Mouse (Mus musculus) hindbrain, embryonic 11.5 days (tissue): ENCODE results near the gene Dnajc16. TPM values are rescaled to one million over a fixed set of nuclear protein-coding genes. Genes with fewer than 3 reads are reported as not detected.

Source experiments
- ATAC-seq: fragments of 200-750 bp; cut with Nextera tagmentation; 2 replicates; pipeline ENCODE4 v1.8.0; 2017; ENCODE audit warnings: mild to moderate bottlenecking, moderate TSS enrichment, moderate library complexity; ENCODE audit not compliant: low FRiP score
- DNase-seq: peaks from one replicate; pipeline ENCODE4 v3.0.0-alpha.2; 2015; ENCODE audit warnings: low spot score
- H3K27ac ChIP-seq: fragments of 300-500 bp; sonication (generic); 2 replicates; pipeline ENCODE4 v1.5.1; 2014; ENCODE audit warnings: mild to moderate bottlenecking, low read depth, low read length
- H3K27me3 ChIP-seq: fragments of 300-500 bp; sonication (generic); 2 replicates; pipeline ENCODE4 v1.6.1; 2014; ENCODE audit warnings: mild to moderate bottlenecking, low read length, moderate library complexity, mixed read lengths; ENCODE audit not compliant: control insufficient read depth, insufficient read depth
- H3K36me3 ChIP-seq: fragments of 300-500 bp; sonication (generic); 2 replicates; pipeline ENCODE4 v1.6.1; 2014; ENCODE audit warnings: mild to moderate bottlenecking, low read length, moderate library complexity, mixed read lengths; ENCODE audit not compliant: control insufficient read depth, insufficient read depth
- H3K4me1 ChIP-seq: fragments of 300-500 bp; sonication (generic); replicated peaks from 2 replicates; pipeline ENCODE4 v1.6.1; 2014; ENCODE audit warnings: low read length, mixed read lengths; ENCODE audit not compliant: control insufficient read depth, insufficient read depth
- H3K4me2 ChIP-seq: fragments of 300-500 bp; sonication (generic); replicated peaks from 2 replicates; pipeline ENCODE4 v1.6.1; 2014; ENCODE audit warnings: mild to moderate bottlenecking, low read depth, low read length
- H3K4me3 ChIP-seq: fragments of 300-500 bp; sonication (generic); 2 replicates; pipeline ENCODE4 v1.5.1; 2014; ENCODE audit warnings: low read depth, low read length
- H3K9ac ChIP-seq: fragments of 300-500 bp; sonication (generic); 2 replicates; pipeline ENCODE4 v1.6.1; 2014; ENCODE audit warnings: low read depth, low read length
- H3K9me3 ChIP-seq: fragments of 300-500 bp; sonication (generic); 2 replicates; pipeline ENCODE4 v1.6.1; 2016; ENCODE audit warnings: low read length; ENCODE audit not compliant: control insufficient read depth
- WGBS: fragments of 180-500 bp; shearing (Covaris S2); extraction: QIAGEN DNeasy Blood & Tissue Kit; methylation state at CpG from one replicate; pipeline ENCODE4 v1.1.7; 2014; 5-methylcytosine and 5-hydroxymethylcytosine counted together
- polyA plus RNA-seq: library from polyadenylated mRNA; unstranded; fragments of >200 nt; fragmentation: Nextera tagmentation; extraction: Ambion mirVana; gene quantifications from 2 replicates; pipeline ENCODE4 v1.2.1, GENCODE M21; 2014

Gene Dnajc16
- polyA plus RNA-seq, 1 experiment from 2014 or later, result 4.9 TPM

GRCm38 (mm10) chr4:141809850-141810464, 19.2 kb upstream of the Dnajc16 start:
- no peak for ATAC-seq
- peaks cover 14% of the 10 kb centered on the region for H3K36me3 ChIP-seq

GRCm38 (mm10) chr4:141805886-141806285, 15.2 kb upstream of the Dnajc16 start:
- H3K36me3 ChIP-seq, result peaks cover 11% of the 10 kb centered on the region
- H3K4me3 ChIP-seq, result no peak overlapping the region
- no peaks in the 10 kb centered on the region for H3K27me3 ChIP-seq
- DNase-seq, result no peak
- 96% methylated on average over 8 of the region's 8 CpGs for WGBS
- H3K9ac ChIP-seq, result no peak overlapping the region
- no peak overlapping the region for H3K4me2 ChIP-seq
- no peaks in the 10 kb centered on the region for H3K4me1 ChIP-seq
- H3K9me3 ChIP-seq, result no peaks in the 10 kb centered on the region
- H3K27ac ChIP-seq, result no peak overlapping the region
- ATAC-seq, result no peak

More at GRCm38 (mm10) chr4:141809850-141810464, 19.2 kb upstream of the Dnajc16 start:
- Histone ChIP-seq H3K4me1 (no peaks in the 10 kb centered on the region), H3K27me3 (no peaks in the 10 kb centered on the region), H3K9me3 (no peaks in the 10 kb centered on the region), H3K4me3 (no peak overlapping the region), H3K27ac (no peak overlapping the region), H3K9ac (no peak overlapping the region), H3K4me2 (no peak overlapping the region)
- WGBS, result 80% methylated on average over 8 of the region's 8 CpGs
- peak; percentile 63 for DNase-seq

GRCm38 (mm10) chr4:141804105-141804504, 13.4 kb upstream of the Dnajc16 start:
- Histone ChIP-seq H3K9ac (no peak overlapping the region), H3K36me3 (peaks cover 7% of the 10 kb centered on the region), H3K9me3 (no peaks in the 10 kb centered on the region), H3K4me3 (no peak overlapping the region), H3K27me3 (no peaks in the 10 kb centered on the region), H3K4me2 (no peak overlapping the region), H3K27ac (no peak overlapping the region), H3K4me1 (no peaks in the 10 kb centered on the region)
- WGBS, result 85% methylated on average over 4 of the region's 4 CpGs
- ATAC-seq, result no peak
- DNase-seq, result no peak

- H3K4me3 ChIP-seq, result no peak overlapping the region
- no peaks in the 10 kb centered on the region for H3K9me3 ChIP-seq
- 92% methylated on average over 5 of the region's 5 CpGs for WGBS
- no peaks in the 10 kb centered on the region for H3K4me1 ChIP-seq
- no peak for DNase-seq
- H3K36me3 ChIP-seq, result peaks cover 4% of the 10 kb centered on the region; the same call in 1 of the 2 replicates
- H3K27me3 ChIP-seq, result no peaks in the 10 kb centered on the region
- no peak for ATAC-seq
- no peak overlapping the region for H3K27ac ChIP-seq
- no peak overlapping the region for H3K4me2 ChIP-seq
- no peak overlapping the region for H3K9ac ChIP-seq
Observed at GRCm38 (mm10) chr4:141797545-141797944, 6.8 kb upstream of the Dnajc16 start.

- DNase-seq (no peak), ATAC-seq (no peak)
- H3K9me3 ChIP-seq, result no peaks in the 10 kb centered on the region
- no peaks in the 10 kb centered on the region for H3K4me1 ChIP-seq
- WGBS, result 94% methylated on average over 4 of the region's 4 CpGs
- no peak overlapping the region for H3K4me2 ChIP-seq
- no peak overlapping the region for H3K4me3 ChIP-seq
- no peak overlapping the region for H3K27ac ChIP-seq
- peaks cover 4% of the 10 kb centered on the region; the same call in 1 of the 2 replicates for H3K36me3 ChIP-seq
- no peaks in the 10 kb centered on the region for H3K27me3 ChIP-seq
- no peak overlapping the region for H3K9ac ChIP-seq
Observed at GRCm38 (mm10) chr4:141796954-141797353, 6.2 kb upstream of the Dnajc16 start.

DNA sequence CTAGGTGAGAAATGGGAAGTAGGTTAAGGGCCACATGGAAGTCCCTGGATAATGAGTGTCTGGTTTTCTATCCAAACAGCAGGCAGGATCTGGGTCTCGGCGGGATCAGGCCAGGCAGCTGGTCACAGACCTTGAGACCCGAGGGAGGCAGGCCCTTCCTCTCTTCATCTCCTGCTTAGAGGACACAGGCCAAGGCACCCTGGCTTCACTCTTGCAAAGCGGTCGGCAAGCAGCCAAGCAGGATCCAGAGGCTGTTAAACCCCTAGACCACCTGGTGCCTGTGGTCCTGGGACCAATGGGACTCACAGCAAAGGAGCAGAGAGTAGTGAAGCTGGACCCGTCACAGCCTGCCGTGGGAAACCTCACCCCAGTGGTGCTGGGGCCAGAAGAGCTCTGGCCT, 5.6 kb upstream of the Dnajc16 start:
- 85% methylated on average over 7 of the region's 7 CpGs for WGBS
- Histone ChIP-seq H3K4me1 (no peaks in the 10 kb centered on the region), H3K36me3 (peaks cover 4% of the 10 kb centered on the region; the same call in 1 of the 2 replicates), H3K27me3 (no peaks in the 10 kb centered on the region), H3K9ac (no peak overlapping the region), H3K9me3 (no peaks in the 10 kb centered on the region), H3K27ac (no peak overlapping the region), H3K4me3 (no peak overlapping the region), H3K4me2 (no peak overlapping the region)
- ATAC-seq (no peak), DNase-seq (no peak)

- Histone ChIP-seq H3K36me3 (peaks cover 4% of the 10 kb centered on the region; the same call in 1 of the 2 replicates), H3K27ac (peak overlapping the region; percentile 85), H3K4me3 (peak overlapping the region; percentile 70), H3K9me3 (no peaks in the 10 kb centered on the region), H3K27me3 (no peaks in the 10 kb centered on the region), H3K4me2 (peak overlapping the region; percentile 50), H3K4me1 (peaks cover 4% of the 10 kb centered on the region; the same call in 1 of the 2 replicates), H3K9ac (peak overlapping the region; percentile 68)
- no peak for DNase-seq
- WGBS, result 20% methylated on average over 5 of the region's 5 CpGs
- ATAC-seq, result no peak
Observed at GRCm38 (mm10) chr4:141794152-141794535, 3.4 kb upstream of the Dnajc16 start.

GRCm38 (mm10) chr4:141793282-141794151, 2.8 kb upstream of the Dnajc16 start, which contains the start of gene Casp9:
Casp9 (plus strand) TSS chr4:141793612.
- peak within 1 kb of the TSS; percentile 70 for H3K4me3 ChIP-seq
- peak within 1 kb of the TSS; percentile 68 for H3K9ac ChIP-seq
- peaks cover 4% of the 10 kb centered on the region; the same call in 1 of the 2 replicates for H3K4me1 ChIP-seq
- peak within 1 kb of the TSS; percentile 50 for H3K4me2 ChIP-seq
- peak; percentile 98 for DNase-seq
- WGBS, result under 1% methylated on average over 64 of the region's 80 CpGs
- H3K9me3 ChIP-seq, result no peaks in the 10 kb centered on the region
- H3K27me3 ChIP-seq, result no peaks in the 10 kb centered on the region
- H3K36me3 ChIP-seq, result peaks cover 4% of the 10 kb centered on the region; the same call in 1 of the 2 replicates
- peak within 1 kb of the TSS; percentile 85 for H3K27ac ChIP-seq
- peak; percentile 81 for ATAC-seq
